Mouse (Mus musculus) heart, adult 9 months (tissue): Measurements from ENCODE around the gene H2al1c.
"Not testable (repeated sequence)": the region's sequence is repeated elsewhere in the genome, so short reads cannot be mapped to it uniquely, and the experiment has no call there.

ENCODE experiments used
- DNase-seq, 2 experiments: peaks; one replicate each; pipeline ENCODE4 v3.0.0; 2022; ENCODE audit warnings: low spot score in 2 of 2

H2al1c gene

DNA sequence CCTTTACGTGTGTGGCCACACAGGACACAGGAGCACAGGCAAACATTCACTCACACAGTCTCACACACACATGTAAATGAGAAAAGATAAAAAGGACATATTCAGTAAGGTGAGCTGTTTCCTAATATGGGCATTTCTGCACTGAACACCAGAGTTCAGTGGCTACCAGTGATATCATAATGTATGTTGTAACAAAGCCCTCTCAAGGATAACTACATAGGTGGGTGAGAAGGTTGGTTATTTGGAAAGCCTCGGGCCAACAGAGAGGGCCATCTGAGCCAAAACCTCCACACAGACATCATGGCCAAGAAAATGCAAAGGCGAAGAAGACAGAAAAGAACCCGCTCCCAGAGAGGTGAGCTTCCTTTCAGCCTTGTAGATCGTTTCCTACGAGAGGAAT lies at the start of gene H2al1c:
Gene H2al1c, plus strand, starts transcription at position 301 of the 400 bp plus-strand sequence.
- DNase-seq: not testable (repeated sequence)

DNA sequence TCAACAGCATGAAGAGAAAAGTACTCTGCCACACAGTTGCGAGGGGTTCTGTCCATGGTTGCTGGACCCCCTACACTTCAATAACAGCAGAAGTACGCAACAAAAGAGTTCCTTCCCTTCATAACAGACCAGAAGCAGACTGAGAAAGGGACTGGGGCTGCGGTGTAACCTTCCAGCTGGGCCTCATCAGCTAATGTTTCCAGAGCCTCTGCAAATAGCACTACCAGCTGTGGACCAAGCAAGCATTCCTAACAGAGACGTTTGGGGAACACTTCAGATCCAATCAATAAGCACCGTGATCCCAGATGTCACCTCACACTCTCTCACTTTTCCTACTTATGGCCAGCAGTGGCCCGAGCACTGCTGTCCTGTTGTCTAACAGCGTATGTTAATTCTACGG lies 40.5 kb upstream of the H2al1c start:
- DNase-seq: no peak

DNA sequence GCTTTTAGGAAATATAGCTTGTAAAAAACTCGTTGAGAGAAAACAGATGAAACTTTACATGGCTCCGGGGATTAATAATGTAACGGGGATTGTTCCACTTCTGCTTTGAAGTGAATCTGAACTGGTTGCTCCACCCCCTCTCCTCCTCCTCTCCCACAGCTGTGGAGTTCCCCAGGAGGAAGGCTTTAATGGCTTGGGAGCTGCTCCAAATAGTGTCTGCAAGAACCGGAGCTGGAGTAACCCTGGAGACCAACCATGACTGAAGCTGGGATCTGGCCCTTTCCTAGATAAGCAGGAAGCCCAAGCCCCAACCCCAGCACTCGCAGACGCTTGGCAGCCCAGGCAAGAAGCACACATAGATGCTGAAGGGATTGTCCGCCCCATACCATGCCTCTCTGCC lies 37.7 kb upstream of the H2al1c start:
- peak in 1 of 2 experiments; percentile 56 for DNase-seq

DNA sequence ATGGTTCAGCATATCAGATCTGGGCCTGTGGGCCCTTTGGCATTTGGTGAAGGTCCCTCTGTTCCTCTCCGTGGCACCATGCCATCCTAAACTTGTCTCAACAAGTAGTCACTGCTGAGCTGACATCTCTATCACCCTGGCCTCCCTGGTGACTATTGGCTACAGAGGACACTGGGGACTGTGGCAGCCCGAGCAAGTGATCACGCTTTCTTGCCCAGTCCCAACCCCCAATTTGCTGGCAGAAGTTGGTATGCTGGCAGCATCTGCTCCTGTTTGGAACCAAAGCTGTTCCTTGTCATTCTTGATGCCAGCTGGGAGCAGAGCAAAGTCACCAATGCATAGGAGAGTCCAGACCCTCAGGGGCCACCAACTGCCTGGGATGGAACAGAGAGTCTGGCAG lies 36.4 kb upstream of the H2al1c start:
- DNase-seq: peak; percentile 5 to 36

DNA sequence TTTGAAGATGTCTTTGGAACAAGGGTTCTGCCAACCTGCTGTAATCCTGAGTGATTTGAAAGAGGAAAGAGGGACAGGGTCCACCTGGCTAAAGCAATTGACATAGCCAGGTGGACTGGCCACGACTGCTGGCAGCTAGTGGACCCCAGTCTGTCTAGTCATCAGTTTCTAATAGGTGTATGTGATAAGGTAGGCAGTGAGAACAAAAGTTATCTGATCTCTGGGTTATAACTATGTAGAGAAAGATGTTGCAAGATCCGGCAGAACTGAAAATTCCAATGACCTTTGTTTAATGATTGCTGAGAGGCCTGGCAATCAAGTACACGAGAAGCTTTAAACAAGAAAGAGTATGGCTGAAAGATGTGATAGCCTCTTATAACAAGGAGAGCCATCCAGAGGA lies 32.3 kb upstream of the H2al1c start:
- DNase-seq: no peak

DNA sequence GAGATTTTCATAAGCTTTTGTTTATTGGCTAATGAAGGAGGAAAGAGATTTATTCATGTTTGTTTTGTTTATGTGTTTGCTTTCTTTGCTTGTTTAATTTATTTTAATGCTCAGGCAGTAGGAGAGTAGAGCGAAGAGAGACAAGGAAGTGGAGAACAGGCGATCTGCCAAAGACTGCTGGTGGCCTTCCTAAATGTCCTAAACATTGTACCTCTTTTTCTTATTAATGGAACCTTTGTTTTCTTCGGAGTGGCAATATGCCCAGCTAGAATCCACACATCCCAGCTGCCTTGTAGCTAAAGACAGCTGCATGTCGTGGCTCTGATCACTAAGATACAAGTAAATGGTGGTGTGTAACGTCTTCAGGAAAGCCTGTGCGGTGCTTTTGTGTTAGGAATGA lies 28.4 kb upstream of the H2al1c start:
- no peak for DNase-seq

DNA sequence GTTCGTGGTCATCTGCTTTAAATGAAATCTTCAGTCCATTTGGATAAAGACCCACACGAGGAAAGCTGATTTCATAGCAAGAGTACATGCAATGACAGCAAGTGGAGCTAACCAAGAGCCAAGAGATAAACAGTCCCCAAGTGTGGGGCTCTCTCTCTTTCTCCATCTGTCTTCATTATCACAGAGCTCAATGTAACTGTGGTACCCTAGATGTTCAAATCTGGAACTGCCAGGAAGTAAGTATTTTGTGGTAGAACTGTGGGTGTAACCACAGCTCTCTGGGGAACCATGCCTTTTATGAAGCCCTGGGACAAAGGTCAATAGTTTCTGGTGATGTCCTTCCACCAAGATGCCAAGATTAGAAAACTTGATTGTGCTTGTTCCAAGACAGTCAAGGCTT lies 24.7 kb upstream of the H2al1c start:
- DNase-seq: no peak

DNA sequence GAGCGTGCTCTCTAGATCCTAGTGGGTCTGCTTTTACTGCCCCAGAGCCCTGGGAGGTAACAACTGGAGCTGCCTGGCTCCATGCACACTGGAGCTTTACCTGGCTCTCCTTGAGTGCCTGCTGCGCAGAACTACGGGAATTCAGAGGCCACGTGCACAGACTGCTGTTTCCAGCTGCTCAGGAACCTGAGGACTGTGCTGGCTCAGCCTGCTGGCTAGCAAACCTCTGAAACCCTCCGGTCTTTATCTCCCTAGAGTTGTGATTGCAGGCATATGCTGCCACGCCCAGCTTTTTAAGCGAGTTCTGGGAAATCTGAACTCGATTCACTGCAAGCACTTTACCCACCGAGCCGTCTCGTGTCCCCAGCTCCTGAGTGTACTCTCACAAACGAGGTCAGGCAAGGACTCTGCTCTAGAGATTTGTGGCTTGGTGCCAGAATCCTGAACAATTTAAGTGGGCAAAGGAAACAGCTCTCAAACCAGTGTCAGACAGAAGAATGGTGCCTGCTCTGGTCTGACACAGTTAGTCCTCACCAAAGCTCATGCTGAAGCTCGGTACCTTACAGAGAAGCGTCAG lies 17.1 kb upstream of the H2al1c start:
- peak; percentile 1 to 28 for DNase-seq

DNA sequence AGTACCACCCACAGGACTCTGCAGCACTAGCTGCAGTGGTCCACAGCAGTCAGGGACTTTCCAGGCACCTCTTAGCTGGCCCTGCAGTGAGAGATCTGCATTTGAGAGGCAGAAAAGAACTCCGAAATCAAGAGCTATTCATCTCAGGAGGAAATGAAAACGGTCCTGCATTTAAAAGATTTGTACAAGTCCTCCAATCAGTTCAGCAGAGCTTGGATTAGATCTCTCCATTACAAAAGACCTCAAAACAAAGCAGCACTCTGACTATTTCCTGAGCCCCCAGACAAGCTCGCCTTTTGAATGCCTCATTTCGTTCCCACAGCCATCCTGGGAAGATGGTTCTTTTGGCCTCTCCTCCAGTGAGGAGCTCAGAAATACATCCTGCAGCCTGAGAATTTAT lies 16.2 kb upstream of the H2al1c start:
- no peak for DNase-seq

DNA sequence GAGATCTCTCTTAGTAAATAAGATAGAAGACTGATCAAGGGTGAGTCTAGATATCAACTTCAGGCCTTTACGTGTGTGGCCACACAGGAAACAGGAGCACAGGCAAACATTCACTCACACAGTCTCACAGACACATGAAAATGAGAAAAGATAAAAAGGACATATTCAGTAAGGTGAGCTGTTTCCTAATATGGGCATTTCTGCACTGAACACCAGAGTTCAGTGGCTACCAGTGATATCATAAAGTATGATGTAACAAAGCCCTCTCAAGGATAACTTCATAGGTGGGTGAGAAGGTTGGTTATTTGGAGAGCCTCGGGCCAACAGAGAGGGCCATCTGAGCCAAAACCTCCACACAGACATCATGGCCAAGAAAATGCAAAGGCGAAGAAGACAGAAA lies 6.5 kb upstream of the H2al1c start, which contains the start of gene H2al1a:
Gene H2al1a, plus strand, starts transcription at position 301 of the 400 bp plus-strand sequence.
- not testable (repeated sequence) for DNase-seq

DNA sequence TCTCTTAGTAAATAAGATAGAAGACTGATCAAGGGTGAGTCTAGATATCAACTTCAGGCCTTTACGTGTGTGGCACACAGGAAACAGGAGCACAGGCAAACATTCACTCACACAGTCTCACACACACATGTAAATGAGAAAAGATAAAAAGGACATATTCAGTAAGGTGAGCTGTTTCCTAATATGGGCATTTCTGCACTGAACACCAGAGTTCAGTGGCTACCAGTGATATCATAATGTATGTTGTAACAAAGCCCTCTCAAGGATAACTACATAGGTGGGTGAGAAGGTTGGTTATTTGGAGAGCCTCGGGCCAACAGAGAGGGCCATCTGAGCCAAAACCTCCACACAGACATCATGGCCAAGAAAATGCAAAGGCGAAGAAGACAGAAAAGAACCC lies 3.3 kb upstream of the H2al1c start, which contains the start of gene H2al1b:
Gene H2al1b, plus strand, starts transcription at position 301 of the 400 bp plus-strand sequence.
- DNase-seq: not testable (repeated sequence)

DNA sequence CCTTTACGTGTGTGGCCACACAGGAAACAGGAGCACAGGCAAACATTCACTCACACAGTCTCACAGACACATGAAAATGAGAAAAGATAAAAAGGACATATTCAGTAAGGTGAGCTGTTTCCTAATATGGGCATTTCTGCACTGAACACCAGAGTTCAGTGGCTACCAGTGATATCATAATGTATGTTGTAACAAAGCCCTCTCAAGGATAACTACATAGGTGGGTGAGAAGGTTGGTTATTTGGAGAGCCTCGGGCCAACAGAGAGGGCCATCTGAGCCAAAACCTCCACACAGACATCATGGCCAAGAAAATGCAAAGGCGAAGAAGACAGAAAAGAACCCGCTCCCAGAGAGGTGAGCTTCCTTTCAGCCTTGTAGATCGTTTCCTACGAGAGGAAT lies 3.1 kb downstream of the H2al1c start, which contains the start of gene H2al1d:
Gene H2al1d, plus strand, starts transcription at position 301 of the 400 bp plus-strand sequence.
- DNase-seq: not testable (repeated sequence)

DNA sequence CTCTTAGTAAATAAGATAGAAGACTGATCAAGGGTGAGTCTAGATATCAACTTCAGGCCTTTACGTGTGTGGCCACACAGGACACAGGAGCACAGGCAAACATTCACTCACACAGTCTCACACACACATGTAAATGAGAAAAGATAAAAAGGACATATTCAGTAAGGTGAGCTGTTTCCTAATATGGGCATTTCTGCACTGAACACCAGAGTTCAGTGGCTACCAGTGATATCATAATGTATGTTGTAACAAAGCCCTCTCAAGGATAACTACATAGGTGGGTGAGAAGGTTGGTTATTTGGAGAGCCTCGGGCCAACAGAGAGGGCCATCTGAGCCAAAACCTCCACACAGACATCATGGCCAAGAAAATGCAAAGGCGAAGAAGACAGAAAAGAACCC lies 6.2 kb downstream of the H2al1c start, which contains the start of gene H2al1e:
Gene H2al1e, plus strand, starts transcription at position 301 of the 400 bp plus-strand sequence.
- DNase-seq: not testable (repeated sequence)

DNA sequence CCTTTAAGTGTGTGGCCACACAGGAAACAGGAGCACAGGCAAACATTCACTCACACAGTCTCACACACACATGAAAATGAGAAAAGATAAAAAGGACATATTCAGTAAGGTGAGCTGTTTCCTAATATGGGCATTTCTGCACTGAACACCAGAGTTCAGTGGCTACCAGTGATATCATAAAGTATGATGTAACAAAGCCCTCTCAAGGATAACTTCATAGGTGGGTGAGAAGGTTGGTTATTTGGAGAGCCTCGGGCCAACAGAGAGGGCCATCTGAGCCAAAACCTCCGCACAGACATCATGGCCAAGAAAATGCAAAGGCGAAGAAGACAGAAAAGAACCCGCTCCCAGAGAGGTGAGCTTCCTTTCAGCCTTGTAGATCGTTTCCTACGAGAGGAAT lies 9.4 kb downstream of the H2al1c start, which contains the start of gene H2al1f:
Gene H2al1f, plus strand, starts transcription at position 301 of the 400 bp plus-strand sequence.
- DNase-seq: not testable (repeated sequence)

DNA sequence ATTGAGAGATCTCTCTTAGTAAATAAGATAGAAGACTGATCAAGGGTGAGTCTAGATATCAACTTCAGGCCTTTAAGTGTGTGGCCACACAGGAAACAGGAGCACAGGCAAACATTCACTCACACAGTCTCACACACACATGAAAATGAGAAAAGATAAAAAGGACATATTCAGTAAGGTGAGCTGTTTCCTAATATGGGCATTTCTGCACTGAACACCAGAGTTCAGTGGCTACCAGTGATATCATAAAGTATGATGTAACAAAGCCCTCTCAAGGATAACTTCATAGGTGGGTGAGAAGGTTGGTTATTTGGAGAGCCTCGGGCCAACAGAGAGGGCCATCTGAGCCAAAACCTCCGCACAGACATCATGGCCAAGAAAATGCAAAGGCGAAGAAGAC lies 12.5 kb downstream of the H2al1c start, which contains the start of gene H2al1g:
Gene H2al1g, plus strand, starts transcription at position 301 of the 400 bp plus-strand sequence.
- DNase-seq: not testable (repeated sequence)

DNA sequence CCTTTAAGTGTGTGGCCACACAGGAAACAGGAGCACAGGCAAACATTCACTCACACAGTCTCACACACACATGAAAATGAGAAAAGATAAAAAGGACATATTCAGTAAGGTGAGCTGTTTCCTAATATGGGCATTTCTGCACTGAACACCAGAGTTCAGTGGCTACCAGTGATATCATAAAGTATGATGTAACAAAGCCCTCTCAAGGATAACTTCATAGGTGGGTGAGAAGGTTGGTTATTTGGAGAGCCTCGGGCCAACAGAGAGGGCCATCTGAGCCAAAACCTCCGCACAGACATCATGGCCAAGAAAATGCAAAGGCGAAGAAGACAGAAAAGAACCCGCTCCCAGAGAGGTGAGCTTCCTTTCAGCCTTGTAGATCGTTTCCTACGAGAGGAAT lies 15.7 kb downstream of the H2al1c start, which contains the start of gene H2al1h:
Gene H2al1h, plus strand, starts transcription at position 301 of the 400 bp plus-strand sequence.
- DNase-seq: not testable (repeated sequence)

DNA sequence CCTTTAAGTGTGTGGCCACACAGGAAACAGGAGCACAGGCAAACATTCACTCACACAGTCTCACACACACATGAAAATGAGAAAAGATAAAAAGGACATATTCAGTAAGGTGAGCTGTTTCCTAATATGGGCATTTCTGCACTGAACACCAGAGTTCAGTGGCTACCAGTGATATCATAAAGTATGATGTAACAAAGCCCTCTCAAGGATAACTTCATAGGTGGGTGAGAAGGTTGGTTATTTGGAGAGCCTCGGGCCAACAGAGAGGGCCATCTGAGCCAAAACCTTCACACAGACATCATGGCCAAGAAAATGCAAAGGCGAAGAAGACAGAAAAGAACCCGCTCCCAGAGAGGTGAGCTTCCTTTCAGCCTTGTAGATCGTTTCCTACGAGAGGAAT lies 18.9 kb downstream of the H2al1c start, which contains the start of gene H2al1i:
Gene H2al1i, plus strand, starts transcription at position 301 of the 400 bp plus-strand sequence.
- DNase-seq: not testable (repeated sequence)

DNA sequence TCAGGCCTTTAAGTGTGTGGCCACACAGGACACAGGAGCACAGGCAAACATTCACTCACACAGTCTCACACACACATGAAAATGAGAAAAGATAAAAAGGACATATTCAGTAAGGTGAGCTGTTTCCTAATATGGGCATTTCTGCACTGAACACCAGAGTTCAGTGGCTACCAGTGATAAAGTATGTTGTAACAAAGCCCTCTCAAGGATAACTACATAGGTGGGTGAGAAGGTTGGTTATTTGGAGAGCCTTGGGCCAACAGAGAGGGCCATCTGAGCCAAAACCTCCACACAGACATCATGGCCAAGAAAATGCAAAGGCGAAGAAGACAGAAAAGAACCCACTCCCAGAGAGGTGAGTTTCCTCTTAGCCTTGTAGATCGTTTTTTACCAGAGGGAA lies 22.1 kb downstream of the H2al1c start, which contains the start of gene H2al1j:
Gene H2al1j, plus strand, starts transcription at position 301 of the 400 bp plus-strand sequence.
- not testable (repeated sequence) for DNase-seq

DNA sequence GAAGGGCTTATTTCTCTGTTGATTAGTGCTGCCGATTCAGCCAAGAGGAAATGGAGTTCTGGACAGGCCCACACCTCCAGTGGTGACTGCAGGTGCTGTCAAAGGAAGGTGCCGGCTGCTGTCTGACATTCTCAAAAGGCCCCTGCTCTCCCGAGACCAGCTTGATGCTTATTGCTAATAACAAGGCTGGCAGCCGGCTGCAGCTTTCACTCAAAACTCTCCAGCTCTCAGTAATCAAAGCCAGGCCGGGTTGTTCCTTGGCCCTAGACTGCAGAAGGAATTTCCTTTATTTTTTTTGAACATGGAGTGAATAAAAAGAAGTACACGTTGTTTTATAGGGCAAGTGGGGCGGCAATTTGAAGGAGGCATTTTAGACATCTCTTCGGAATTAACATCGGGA lies 40.3 kb downstream of the H2al1c start:
- DNase-seq: no peak

DNA sequence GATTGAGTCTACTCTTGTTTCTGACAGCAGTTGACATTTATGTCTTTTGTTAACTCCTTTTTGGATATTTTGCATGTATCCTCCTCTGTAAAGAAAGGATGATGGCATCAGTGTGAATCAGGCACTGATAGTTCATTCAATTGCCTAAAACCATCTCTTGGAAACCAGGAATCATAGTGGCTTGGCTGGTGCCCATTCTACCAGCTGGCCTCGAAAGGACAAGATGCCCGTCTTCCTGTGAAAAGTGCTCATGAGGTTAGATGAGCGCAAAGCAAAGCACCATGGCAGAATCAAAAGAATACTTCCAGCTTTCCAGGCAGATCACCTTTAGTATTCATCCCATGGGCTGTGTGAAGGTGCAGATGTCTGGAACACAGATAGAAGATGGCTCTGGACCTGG lies 41.3 kb downstream of the H2al1c start:
- DNase-seq: no peak
